Mouse (Mus musculus) olfactory bulb, adult 2 months (tissue): ENCODE results near the gene Kif1a.

Source experiments
- CTCF ChIP-seq: fragments of 200-500 bp; IDR thresholded peaks from 2 replicates; pipeline ENCODE4 v1.5.1; 2012; ENCODE audit warnings: low read depth, mild to moderate bottlenecking, low read length, moderate library complexity; ENCODE audit not compliant: insufficient read depth
- POLR2A ChIP-seq: fragments of 200-500 bp; IDR thresholded peaks from 2 replicates; pipeline ENCODE4 v1.6.1; 2012; ENCODE audit warnings: mild to moderate bottlenecking, low read depth, low read length, moderate library complexity; ENCODE audit not compliant: insufficient read depth

- no peak for TF ChIP-seq CTCF
- TF ChIP-seq POLR2A = no peak
These were observed 33.3 kb upstream of the Kif1a start, which contains the start of gene Agxt for GRCm38 (mm10) chr1:93135036-93135526.
